Mouse (Mus musculus) forebrain, embryonic 13.5 days (tissue): ENCODE measurements around the gene Pou2f2. TPM values are rescaled to one million over a fixed set of nuclear protein-coding genes. Genes with fewer than 3 reads are reported as not detected.

Experiments
- ATAC-seq: fragments of 200-750 bp; cut with Nextera tagmentation; 2 replicates; pipeline ENCODE4 v1.8.0; 2017
- H3K27ac ChIP-seq: fragments of 300-500 bp; sonication (generic); 2 replicates; pipeline ENCODE4 v1.5.1; 2015; ENCODE audit warnings: inconsistent platforms, mild to moderate bottlenecking, moderate library complexity
- H3K27me3 ChIP-seq: fragments of 300-500 bp; sonication (generic); 2 replicates; pipeline ENCODE4 v1.6.1; 2015; ENCODE audit warnings: mild to moderate bottlenecking, inconsistent platforms
- H3K36me3 ChIP-seq: fragments of 300-500 bp; sonication (generic); 2 replicates; pipeline ENCODE4 v1.6.1; 2015; ENCODE audit warnings: mild to moderate bottlenecking, inconsistent platforms; ENCODE audit not compliant: poor library complexity, severe bottlenecking
- H3K4me1 ChIP-seq: fragments of 300-500 bp; sonication (generic); 2 replicates; pipeline ENCODE4 v1.6.1; 2015; ENCODE audit warnings: inconsistent platforms
- H3K4me2 ChIP-seq: fragments of 300-500 bp; sonication (generic); 2 replicates; pipeline ENCODE4 v1.6.1; 2015; ENCODE audit warnings: inconsistent platforms, mild to moderate bottlenecking, moderate library complexity
- H3K4me3 ChIP-seq: fragments of 300-500 bp; sonication (generic); 2 replicates; pipeline ENCODE4 v1.5.1; 2015; ENCODE audit warnings: mild to moderate bottlenecking, inconsistent platforms
- H3K9ac ChIP-seq: fragments of 300-500 bp; sonication (generic); 2 replicates; pipeline ENCODE4 v1.6.1; 2015; ENCODE audit warnings: mild to moderate bottlenecking, inconsistent platforms
- H3K9me3 ChIP-seq: fragments of 300-500 bp; sonication (generic); replicated peaks from 2 replicates; pipeline ENCODE4 v1.6.1; 2016; ENCODE audit warnings: inconsistent platforms
- WGBS: fragments of 180-500 bp; shearing (Covaris S2); methylation state at CpG from one replicate; pipeline ENCODE4 v1.1.7; 2015; 5-methylcytosine and 5-hydroxymethylcytosine counted together
- polyA plus RNA-seq: library from polyadenylated mRNA; unstranded; fragments of >200 nt; fragmentation: Nextera tagmentation; extraction: Ambion mirVana; gene quantifications from 2 replicates; pipeline ENCODE4 v1.2.1, GENCODE M21; 2015

The Pou2f2 gene
- polyA plus RNA-seq: 21.9 and 22.2 TPM in 2 replicates

DNA sequence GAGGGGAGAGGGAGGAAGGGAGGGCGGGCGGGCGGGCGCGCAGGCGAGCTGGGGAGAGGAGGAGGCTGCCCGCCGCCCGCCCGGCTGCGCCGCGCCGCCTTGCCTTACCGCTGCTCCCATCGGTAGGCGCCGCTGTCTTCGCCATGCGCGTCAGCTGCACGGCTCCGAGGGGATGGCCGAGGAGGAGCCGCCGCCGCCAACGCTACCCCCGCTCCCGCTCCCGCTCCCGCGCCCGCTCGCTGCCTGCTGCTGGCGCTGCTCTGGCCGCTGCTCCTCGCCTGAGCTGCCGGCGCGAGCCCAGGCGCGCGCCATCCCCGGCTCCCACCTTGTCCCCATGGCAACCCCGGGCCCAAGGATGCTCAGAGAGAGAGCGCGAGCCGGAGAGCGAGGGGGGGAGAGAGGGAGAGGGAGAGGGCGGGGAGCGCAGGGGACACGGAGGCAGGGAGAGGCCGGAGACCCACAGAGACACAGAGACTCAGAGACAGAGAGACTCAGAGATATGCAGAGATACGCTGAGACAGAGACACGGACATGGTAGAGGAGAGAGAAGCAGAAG, at the start of gene Pou2f2:
Pou2f2 (minus strand) TSS at position 121 of the 556 bp plus-strand sequence.
- peak; percentile 93 for ATAC-seq
- H3K4me3 ChIP-seq: peak within 1 kb of the TSS; percentile 67
- peak within 1 kb of the TSS; percentile 92 for H3K9ac ChIP-seq
- H3K4me1 ChIP-seq: peaks cover 55% of the 10 kb centered on the region
- H3K27me3 ChIP-seq: peaks cover 58% of the 10 kb centered on the region
- H3K27ac ChIP-seq: peak within 1 kb of the TSS; percentile 99
- H3K36me3 ChIP-seq: no peaks in the 10 kb centered on the region
- under 1% methylated on average over 42 of the region's 56 CpGs for WGBS
- H3K4me2 ChIP-seq: peak within 1 kb of the TSS; percentile 75
- H3K9me3 ChIP-seq: no peaks in the 10 kb centered on the region

DNA sequence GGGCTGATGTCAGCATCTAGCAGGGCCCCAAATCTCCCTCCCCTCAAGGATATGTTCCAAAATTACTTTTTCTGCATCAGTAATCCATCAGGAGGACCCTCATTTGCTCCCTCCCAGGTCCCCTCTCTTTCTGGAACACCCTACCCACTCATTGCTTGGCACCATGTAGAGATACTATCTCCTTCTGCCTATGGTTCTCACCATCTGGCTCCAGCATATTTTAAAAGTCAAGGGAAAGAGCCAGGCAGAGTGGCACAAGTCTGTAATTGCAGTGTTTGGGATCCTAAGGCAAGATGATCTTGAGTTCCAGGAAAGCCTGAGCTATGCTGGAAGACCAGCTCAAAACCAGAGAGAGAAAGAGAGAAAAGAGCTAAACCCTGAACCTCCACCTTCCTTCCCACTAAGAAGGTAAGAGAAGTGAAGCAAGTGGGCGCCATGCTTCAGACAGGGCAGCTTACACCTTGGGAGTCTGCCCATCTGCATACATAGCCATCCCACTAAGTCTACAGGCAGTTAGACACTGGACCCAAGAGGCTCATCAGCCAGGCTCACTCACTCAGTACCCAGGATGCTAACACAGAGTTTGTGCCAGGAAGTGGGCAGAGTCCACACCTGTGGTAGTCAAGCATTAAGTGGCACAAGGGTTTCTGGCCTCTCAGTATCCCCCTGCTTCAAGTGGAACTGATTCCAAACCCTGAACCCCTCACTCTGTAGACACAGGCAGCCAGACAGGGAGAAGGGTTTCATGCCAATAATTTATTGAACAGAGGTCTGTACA, 48.2 kb upstream of the Pou2f2 start:
- no peak for ATAC-seq
- peaks cover 91% of the 10 kb centered on the region for H3K36me3 ChIP-seq
- H3K4me3 ChIP-seq: no peak overlapping the region
- no peak overlapping the region for H3K4me2 ChIP-seq
- H3K9me3 ChIP-seq: no peaks in the 10 kb centered on the region
- no peaks in the 10 kb centered on the region for H3K27me3 ChIP-seq
- WGBS: 79% methylated on average over 1 of the region's 1 CpGs
- H3K9ac ChIP-seq: no peak overlapping the region
- H3K27ac ChIP-seq: no peak overlapping the region
- H3K4me1 ChIP-seq: no peaks in the 10 kb centered on the region; the same call in 1 of the 2 replicates

- peaks cover 38% of the 10 kb centered on the region for H3K36me3 ChIP-seq
- peak overlapping the region; percentile 63 for H3K4me3 ChIP-seq
- 88% methylated on average over 10 of the region's 10 CpGs for WGBS
- no peak for ATAC-seq
- peak overlapping the region; percentile 85 for H3K9ac ChIP-seq
- H3K4me1 ChIP-seq: peaks cover 37% of the 10 kb centered on the region
- H3K9me3 ChIP-seq: no peaks in the 10 kb centered on the region
- H3K27ac ChIP-seq: no peak overlapping the region
- no peaks in the 10 kb centered on the region for H3K27me3 ChIP-seq
- H3K4me2 ChIP-seq: peak overlapping the region; percentile 97
Measured at GRCm38 (mm10) chr7:25222275-25222967, 42.9 kb upstream of the Pou2f2 start.

GRCm38 (mm10) chr7:25221102-25221883, 41.8 kb upstream of the Pou2f2 start, which contains the start of gene Zfp526:
Zfp526 (plus strand) TSS chr7:25221425.
- ATAC-seq: peak; percentile 98
- WGBS: 0% methylated on average over 41 of the region's 45 CpGs
- peaks cover 27% of the 10 kb centered on the region for H3K36me3 ChIP-seq
- peak within 1 kb of the TSS; percentile 63 for H3K4me3 ChIP-seq
- H3K27ac ChIP-seq: peak within 1 kb of the TSS; percentile 86
- peak within 1 kb of the TSS; percentile 97 for H3K4me2 ChIP-seq
- H3K9me3 ChIP-seq: no peaks in the 10 kb centered on the region
- peaks cover 37% of the 10 kb centered on the region for H3K4me1 ChIP-seq
- no peaks in the 10 kb centered on the region for H3K27me3 ChIP-seq
- H3K9ac ChIP-seq: peak within 1 kb of the TSS; percentile 85

- H3K9ac ChIP-seq: peak within 1 kb of the TSS; percentile 85
- peaks cover 37% of the 10 kb centered on the region for H3K4me1 ChIP-seq
- no peaks in the 10 kb centered on the region for H3K9me3 ChIP-seq
- H3K27me3 ChIP-seq: no peaks in the 10 kb centered on the region
- peak within 1 kb of the TSS; percentile 97 for H3K4me2 ChIP-seq
- peak within 1 kb of the TSS; percentile 86 for H3K27ac ChIP-seq
- peak within 1 kb of the TSS; percentile 63 for H3K4me3 ChIP-seq
- H3K36me3 ChIP-seq: peaks cover 23% of the 10 kb centered on the region
- no peak; the same call in 1 of the 2 replicates for ATAC-seq
- WGBS: 9% methylated on average over 20 of the region's 20 CpGs
Measured at GRCm38 (mm10) chr7:25220457-25221101, 41.1 kb upstream of the Pou2f2 start, which contains the start of gene Dedd2. Dedd2 (minus strand) TSS chr7:25220615.

DNA sequence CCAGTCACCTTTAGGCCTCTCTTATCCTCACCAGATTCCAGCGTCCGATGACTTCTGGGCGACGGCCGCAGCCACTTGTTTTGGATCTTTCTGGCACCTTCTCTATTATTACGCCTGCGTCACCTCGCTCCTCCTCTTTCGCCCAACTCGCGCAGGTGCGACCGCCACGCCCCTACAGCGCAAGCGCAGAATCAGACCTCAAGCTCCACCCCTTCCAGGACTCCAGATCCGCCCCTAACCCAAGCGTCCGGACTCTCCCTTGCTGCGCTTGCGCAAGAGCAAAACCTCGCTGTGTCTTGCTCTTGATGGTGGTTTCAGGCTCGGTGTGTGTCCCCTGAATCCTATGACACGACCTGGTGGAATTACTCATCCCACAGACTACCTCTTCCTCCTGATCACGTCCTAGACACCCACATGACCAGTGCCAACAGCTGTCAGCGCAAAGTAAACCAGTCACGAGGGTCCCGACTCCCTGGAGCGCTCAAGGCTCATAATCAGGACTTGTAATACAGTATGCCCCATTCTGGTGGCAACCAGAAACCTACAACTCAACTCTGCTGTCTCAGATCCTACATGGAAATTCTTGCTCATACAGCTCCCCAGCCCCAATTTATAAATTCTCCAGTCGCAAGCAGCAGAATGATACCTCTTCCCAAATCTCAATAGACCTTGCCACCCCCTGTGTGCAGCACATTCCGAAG, 40.4 kb upstream of the Pou2f2 start:
- H3K36me3 ChIP-seq: peaks cover 21% of the 10 kb centered on the region
- WGBS: 4% methylated on average over 31 of the region's 31 CpGs

DNA sequence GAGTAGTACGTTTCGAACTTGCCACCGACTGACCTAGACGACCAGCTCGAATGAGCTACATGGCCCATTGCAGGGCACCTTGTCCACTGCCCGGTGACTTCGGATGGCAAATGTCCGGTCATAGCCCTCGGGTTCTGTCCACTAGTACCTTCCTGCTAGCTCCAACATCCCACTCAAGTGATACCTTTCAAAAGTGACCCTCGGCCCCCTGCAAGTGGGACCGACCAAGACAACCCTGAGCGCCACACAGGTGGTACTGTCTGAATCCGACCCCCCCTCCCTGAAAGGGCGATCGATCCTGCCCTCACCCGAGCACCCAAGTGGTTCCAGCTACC, 39.9 kb upstream of the Pou2f2 start:
- peak overlapping the region; percentile 82 for H3K9ac ChIP-seq

More for the DNA sequence above, 40.4 kb upstream of the Pou2f2 start:
- Histone ChIP-seq H3K4me3 (peak overlapping the region; percentile 63), H3K4me2 (peak overlapping the region; percentile 97), H3K9ac (peak overlapping the region; percentile 82), H3K27me3 (no peaks in the 10 kb centered on the region), H3K4me1 (peaks cover 37% of the 10 kb centered on the region), H3K27ac (peak overlapping the region; percentile 86), H3K9me3 (no peaks in the 10 kb centered on the region)
- ATAC-seq: peak; percentile 65

DNA sequence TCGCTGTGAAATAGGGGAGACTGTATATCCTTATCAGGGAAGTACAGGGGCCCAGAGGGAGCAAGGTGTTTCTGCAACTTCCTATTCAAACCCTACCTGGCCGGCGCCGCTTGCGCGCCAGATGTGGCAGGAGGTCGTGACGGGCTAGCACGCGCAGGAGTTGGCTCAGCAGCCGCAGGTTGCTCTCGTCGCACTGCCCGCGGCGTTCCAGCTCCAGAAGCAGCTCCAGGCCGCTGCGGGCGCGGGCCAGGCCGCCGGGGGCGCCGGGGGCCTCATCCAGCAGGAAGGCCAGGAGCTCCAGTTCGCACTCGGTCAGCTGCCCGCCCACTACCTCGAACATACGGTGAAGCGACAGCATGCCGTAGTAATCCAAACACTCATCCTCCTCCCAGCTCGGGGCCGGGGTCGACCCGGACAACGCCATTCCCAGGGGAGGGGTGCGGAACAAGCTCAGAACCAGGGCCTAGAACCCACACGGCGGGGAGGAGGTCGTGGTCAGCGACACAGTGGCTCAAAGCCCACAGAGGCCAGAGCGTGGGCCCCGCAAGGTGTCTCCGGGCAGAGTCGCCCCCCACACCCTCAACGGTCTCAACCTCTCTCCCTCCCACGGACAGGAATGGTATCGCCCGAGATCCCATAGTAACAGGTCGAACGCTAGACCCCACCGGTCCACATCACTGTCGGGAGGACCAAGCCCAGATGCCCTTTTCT, 39.3 kb upstream of the Pou2f2 start:
- Histone ChIP-seq H3K4me1 (peaks cover 37% of the 10 kb centered on the region), H3K27ac (peak overlapping the region; percentile 67), H3K4me3 (peak overlapping the region; percentile 63), H3K36me3 (peaks cover 13% of the 10 kb centered on the region), H3K4me2 (peak overlapping the region; percentile 97), H3K9me3 (no peaks in the 10 kb centered on the region), H3K9ac (peak overlapping the region; percentile 82), H3K27me3 (no peaks in the 10 kb centered on the region)
- ATAC-seq: 0 out of 2 replicates have a peak, but pooled peaks have one; percentile 9
- WGBS: under 1% methylated on average over 53 of the region's 53 CpGs

More for the DNA sequence above, 39.9 kb upstream of the Pou2f2 start:
- Histone ChIP-seq H3K4me2 (peak overlapping the region; percentile 97), H3K27ac (peak overlapping the region; percentile 67; the same call in 1 of the 2 replicates), H3K27me3 (no peaks in the 10 kb centered on the region), H3K9me3 (no peaks in the 10 kb centered on the region), H3K4me3 (peak overlapping the region; percentile 63), H3K36me3 (peaks cover 18% of the 10 kb centered on the region), H3K4me1 (peaks cover 37% of the 10 kb centered on the region)
- under 1% methylated on average over 16 of the region's 16 CpGs for WGBS
- ATAC-seq: no peak; the same call in 1 of the 2 replicates

DNA sequence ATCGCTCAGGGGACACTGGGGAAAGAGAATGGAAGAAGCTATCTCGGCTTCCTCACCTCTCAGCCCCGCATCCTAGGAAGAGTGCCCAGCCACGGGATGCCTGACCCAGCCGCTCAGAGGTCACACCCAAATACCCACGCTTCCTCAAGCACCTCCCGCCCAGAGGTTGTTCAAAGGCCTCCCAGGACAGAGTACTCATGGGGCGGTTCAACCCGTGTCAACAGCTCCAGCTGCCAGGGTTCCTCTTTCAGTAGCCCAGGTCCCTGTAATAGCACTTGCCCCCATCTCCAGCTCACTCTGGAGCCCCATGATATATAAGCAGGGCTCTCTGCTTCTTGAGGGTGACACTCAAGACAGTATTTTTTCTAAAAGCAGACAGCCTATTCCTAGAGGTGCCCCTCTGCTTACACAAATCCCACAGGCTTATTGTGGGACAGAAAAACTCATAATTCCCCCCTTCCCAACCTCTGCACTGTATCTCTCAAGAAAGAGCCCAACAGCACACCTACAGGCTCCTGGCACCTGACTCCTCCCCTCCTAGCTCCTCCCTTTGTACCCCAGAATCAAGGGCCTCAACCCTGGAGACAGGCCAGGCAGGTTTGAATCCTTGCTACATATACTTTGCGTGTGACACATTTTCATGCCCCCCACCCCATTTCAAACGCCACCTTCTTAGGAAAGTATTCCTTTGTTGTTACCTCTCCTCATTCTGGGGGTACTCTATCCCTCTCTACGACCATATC, 38.3 kb upstream of the Pou2f2 start:
- 68% methylated on average over 12 of the region's 12 CpGs for WGBS
- no peak overlapping the region for H3K27ac ChIP-seq
- ATAC-seq: no peak
- H3K9me3 ChIP-seq: no peaks in the 10 kb centered on the region
- H3K36me3 ChIP-seq: peaks cover 11% of the 10 kb centered on the region; the same call in 1 of the 2 replicates
- peak overlapping the region; percentile 97 for H3K4me2 ChIP-seq
- H3K27me3 ChIP-seq: no peaks in the 10 kb centered on the region
- peaks cover 37% of the 10 kb centered on the region for H3K4me1 ChIP-seq
- peak overlapping the region; percentile 10 for H3K9ac ChIP-seq
- peak overlapping the region; percentile 63 for H3K4me3 ChIP-seq

DNA sequence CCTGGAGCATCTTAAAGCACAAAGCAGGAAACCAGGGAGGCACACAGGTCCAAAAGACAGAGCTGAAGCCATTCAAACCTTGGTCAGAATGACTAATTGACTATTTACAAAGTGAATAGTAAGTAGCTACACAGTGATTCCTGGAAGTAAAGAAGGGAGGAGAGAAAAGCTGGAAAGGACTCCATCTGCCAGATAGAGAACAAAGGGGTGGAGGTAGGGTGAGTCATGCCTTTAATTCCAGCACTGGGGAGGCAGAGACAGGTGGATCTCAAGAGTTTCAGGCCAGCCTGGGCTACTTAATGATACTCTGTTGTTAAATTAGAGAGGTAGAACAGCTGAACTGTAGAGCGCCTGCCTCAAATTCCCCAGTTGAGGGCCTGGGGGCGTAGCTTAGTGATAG, 34.6 kb upstream of the Pou2f2 start:
- Histone ChIP-seq H3K27me3 (no peaks in the 10 kb centered on the region), H3K36me3 (peaks cover 35% of the 10 kb centered on the region), H3K27ac (no peak overlapping the region), H3K9me3 (no peaks in the 10 kb centered on the region), H3K4me1 (peaks cover 13% of the 10 kb centered on the region), H3K4me3 (no peak overlapping the region), H3K4me2 (no peak overlapping the region), H3K9ac (no peak overlapping the region)
- WGBS: 100% methylated on average over 2 of the region's 2 CpGs
- no peak for ATAC-seq
